Mouse (Mus musculus) embryonic fibroblast, embryonic 13.5 days (primary cell): ENCODE measurements at regions not wholly inside any gene's neighbourhood (a gene's known extent, or its start where the extent isn't known, plus 50 kb on each side); places are given as distances from the start of the nearest gene placed in this dataset.

ENCODE experiments used
- CTCF ChIP-seq: IDR thresholded peaks from 2 replicates; pipeline ENCODE4 v1.5.1; 2011; ENCODE audit warnings: mild to moderate bottlenecking, control low read depth, low read length, moderate library complexity, borderline replicate concordance; ENCODE audit not compliant: insufficient read depth
- POLR2A ChIP-seq: IDR thresholded peaks from 2 replicates; pipeline ENCODE4 v1.6.1; 2011; ENCODE audit warnings: low read depth, mild to moderate bottlenecking, control low read depth, low read length, moderate library complexity

DNA sequence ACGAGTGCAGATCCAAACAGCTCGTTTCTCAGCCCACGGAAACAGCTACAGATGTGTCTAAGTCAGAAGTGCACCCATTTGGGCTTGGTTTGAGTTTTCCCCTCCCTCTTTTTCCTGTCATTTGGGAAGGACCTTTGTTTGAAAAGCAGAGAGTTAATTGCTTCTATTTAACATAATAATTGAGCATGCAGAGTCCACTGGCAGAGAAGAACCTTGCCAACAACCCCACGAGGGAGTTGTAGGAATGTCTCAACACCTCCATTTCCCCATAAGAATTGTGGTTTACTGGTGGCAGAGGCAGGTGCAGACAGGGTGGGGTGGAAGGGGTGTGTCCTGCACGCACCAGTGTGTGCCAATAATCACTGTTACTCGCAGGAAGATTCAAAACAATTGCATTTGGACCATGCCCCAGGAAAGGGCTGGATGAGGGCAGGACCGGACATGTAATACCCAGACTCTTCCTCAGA lies 126.3 kb downstream of the Tas2r134 start:
- TF ChIP-seq CTCF (no peak), POLR2A (no peak)
